Mouse (Mus musculus) c-Kit-negative CD71-positive TER-119-positive erythroid progenitor cells, embryonic 14.5 days (primary cell): ENCODE data around the gene Gm28305.

Source experiments
- DNase-seq: peaks from one replicate; pipeline ENCODE4 v3.0.0-alpha.2; 2013; ENCODE audit warnings: low read depth, low spot score

Gm28305 gene

DNA sequence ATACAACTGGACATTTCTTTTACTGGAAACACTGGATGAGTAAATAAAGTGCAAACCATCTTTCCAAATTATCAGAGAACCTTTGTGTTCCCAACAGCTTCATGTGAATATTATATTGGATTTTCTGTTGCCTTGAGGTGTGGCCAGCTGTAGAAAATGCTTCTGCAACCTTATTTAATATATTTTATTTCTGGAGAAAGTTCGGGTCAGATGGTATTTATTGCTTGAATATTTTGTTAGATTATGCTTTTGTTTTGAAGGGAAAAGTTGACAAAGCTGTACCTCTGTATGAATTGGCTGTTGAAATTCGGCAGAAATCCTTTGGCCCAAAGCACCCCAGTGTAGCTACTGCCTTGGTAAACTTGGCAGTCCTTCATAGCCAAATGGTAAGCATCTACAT lies at the start of gene Gm28305:
Gene Gm28305 (plus strand): TSS at position 301 of the 400 bp plus-strand sequence.
- no peak for DNase-seq

DNA sequence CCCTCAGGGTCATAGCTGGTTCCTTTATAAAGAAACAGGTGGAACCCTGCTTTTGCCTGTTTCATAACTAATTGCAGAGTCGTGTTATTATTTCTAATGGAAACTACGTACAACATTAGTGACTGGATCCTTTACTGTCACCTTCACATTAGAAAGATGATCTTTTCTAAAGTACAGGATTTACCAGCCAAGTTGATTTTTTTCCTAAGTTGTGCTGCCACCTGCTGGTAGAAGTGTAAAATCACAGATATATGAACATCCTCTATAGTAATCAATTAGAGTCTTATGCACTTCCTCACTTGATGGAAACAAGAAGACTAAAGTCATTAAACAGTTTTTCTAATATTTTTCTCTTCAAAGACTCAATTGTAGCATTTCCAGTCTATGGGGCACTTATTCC lies 44.0 kb upstream of the Gm28305 start:
- DNase-seq: peak; percentile 24

DNA sequence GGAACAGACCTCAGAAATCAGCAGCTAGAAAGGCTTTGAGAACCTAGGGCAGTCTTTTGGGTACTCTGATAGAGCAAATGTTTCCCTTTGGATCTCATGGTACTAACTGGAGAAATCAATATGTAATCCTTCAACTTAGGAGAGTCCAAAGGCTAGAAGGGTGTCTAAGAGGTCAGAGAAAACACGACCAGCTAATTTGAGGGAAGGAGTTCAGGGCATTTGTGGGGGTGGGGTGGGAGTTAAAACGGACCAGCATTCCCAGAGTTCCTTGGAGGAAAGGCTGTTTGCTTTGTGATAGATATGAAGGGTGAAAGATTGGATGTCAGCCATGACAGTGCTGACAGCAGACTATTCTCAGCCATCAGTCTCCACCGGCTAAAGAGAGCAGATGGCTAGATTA lies 39.9 kb upstream of the Gm28305 start:
- no peak for DNase-seq

DNA sequence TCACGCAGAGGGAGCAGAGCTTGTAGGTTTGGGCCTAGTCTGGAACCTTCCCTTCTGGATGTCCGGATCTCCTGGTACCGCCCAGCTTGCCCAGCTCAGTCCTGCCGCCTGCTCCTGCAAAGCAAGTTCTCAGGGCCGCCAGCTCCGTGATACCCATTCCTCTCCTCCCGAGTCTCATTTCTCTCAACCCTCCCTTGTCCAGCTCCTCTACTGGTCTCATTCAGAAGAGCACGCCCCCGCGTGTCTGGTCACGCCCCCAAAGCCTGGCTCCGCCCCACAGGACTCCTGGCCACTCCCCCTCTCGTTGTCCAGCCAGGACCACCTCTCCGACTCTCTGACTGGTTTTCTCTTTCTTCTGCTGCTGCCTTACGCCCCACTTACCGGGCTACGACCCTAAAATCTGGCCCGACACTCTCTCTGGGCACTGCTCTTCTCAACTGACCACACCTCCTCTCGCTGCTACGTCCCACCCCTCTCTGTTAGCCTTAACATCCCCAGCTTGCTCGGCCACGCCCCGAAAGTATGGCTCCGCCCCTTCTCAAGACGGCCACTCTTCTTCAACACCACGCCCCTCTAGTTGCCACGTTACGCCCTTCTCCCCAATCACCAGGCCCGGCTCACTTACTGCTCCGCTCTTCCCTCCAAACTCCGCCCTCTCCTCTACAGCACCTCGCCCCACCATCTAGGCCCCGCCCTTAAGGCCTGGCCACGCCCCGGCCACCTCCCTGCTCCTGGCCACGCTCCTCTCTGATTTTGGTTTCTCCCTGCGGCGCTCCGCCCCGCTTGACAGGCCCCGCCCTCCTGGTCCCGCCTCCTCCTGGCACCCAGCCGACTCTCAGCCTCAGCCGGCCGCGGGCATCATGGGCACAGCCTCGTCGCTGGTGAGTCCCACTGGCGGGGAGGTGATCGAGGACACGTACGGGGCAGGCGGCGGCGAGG lies 38.3 kb upstream of the Gm28305 start, which contains the start of gene Nphp3:
Gene Nphp3 (plus strand): TSS at position 624 of the 939 bp plus-strand sequence.
- DNase-seq: peak; percentile 58

DNA sequence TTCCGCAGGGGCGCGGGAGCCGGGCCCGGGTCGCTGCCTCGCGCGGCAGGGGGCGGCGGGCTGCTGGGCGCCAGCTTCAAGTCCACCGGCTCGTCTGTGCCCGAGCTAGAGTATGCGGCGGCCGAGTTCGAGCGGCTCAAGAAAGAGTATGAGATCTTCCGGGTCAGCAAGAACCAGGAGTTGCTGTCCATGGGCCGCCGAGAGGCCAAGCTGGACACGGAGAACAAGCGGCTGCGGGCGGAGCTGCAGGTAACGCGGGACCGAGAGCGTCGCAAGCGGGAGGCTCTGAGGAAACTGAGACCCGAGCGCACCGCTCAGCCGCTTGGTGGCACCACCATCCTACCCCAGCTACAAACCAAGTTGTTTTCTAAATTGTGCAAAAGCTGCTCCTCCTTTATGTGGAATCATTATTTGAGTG lies 37.5 kb upstream of the Gm28305 start:
- no peak for DNase-seq

DNA sequence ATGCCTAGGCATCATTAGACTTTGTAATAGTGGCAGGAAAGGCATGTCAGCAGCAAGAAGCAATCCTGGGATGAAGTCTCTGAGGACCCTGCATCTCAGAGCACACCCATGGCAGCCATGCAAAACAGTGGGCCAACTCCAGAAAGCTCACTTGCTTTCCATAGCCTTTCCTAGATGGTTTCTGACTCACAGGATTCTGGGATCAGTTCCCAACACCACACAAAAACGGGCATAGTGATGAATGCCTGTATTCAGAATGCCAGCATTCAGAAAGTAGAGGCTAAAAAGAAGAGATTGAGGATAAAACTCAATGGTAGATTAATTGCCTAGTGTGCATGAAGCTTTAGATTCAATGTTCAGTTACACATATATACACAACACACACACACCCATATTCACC lies 25.9 kb upstream of the Gm28305 start:
- no peak for DNase-seq

DNA sequence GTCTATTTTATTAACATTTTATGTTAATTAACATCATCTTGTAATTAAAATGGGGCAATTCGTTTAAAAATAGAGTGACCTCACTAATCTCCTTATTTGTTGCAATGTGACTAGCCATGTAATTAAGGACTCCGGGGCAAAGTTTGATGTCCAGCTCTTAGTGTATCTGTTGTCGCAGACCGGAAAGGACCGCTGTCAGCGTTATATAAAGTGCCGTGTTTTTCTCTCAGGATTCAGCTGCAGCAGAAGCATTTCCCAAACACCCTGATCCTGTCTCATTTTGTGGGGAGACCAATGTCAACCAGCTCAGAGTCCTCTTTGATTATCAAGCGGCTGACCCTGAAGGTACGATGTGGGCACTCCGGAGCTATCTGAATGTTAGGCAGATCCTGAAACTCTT lies 19.4 kb upstream of the Gm28305 start:
- no peak for DNase-seq

DNA sequence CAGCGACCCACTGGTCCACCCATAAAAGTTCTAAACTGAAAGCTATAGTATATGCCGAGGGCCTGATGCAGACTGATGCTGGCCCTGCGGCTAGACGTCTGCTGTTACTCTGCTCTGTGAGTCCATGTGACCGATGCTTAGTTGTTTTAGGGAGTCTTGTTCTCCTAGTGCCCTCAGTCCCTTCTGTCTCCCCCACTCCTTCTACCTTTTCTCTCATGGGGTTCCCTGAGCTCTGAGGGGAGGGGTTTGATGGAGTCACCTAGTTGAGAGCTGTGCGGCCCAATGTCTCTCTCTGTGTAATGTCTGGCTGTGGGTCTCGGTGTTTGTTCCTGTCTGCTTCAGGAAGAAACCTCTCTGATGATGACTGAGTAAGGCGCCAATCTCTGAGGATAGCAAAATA lies 13.3 kb upstream of the Gm28305 start:
- DNase-seq: no peak

DNA sequence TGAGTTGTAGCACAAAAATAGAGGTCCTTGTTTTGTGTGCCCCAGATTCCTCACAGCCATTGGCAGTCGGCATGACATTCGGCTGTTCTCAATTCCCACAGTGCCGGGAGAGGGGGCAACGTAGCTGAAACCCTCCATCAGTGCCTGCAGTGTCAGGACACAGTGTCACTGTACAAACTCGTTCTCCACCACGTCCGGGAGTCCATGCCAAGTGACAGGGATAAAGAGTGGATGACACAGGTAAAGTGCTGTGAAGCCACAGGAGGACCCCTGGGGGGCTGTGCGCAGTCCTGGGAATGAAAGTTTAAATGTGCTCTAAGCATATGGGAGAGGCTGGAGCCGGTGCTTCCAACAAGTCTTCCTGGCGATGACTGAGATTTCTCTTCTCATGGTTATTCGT lies 10.6 kb upstream of the Gm28305 start:
- DNase-seq: no peak

DNA sequence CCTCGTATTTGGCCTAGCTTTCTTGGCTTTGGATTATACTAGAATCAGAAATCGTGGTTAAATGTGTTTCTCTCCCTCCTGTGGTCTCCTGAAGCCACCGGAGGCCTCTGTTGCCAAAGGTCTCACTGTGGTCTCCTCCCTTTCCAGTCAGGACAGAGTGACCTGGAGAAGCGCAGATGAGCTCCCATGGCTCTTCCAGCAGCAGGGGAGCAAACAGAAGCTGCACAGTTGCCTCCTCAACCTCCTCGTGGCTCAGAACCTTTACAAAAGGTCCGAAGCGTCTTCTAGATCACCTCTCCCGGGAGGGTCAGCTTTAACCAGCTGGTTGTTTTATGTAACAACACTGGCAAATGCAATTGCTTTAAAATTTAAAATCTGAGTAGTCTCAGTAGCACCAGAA lies 6.2 kb upstream of the Gm28305 start:
- no peak for DNase-seq

DNA sequence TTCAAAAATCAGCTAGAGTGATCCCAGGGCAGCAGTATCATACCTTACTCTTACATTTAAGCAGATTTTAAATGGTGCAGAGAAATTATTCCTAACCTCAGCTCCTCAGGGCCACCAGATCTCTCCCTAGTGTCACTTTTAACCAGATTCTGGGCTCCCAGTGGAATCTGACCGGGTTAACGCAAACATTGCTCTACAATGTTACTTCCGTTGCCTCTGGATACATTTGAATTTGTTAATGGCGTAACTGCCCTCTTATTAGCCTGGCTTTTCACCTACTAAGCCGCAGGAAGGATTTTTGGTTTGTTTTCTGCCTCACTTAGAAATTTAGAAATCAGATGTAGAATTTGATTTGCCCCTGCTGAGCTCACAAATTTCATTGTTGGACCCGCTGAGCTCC lies 5.7 kb upstream of the Gm28305 start:
- DNase-seq: no peak

DNA sequence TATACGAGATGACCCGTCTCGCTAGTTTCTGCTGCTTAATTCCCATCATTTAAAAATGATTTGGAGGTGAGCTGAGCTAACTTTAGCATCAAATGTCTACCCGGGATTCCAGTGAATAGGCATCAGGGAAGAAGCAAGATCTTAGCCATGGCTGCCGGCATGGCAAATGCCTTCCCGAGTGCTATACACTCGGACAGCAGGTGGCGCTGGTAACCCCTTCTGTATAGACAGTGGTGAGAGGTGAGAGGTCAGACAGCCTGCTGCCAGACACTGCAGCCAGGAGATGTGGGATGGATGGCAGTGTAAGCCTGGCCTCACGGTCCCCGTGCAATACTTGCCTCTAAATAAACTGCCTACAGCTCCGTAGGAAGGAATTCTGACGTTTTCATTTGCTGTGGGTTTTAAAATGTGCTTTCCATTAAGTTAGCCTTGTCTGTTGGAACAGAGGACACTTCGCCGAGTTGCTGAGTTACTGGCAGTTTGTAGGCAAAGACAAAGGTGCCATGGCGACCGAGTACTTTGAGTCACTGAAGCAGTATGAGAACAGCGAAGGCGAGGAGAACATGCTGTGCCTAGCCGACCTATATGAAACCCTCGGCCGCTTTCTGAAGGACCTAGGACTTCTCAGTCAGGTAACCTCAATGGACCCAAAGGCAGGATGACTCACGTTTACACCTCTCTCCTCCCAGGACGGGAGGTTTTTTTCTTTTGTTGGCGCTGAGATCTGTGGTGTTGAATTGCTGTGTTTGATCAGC lies 5.0 kb upstream of the Gm28305 start:
- DNase-seq: peak; percentile 19

DNA sequence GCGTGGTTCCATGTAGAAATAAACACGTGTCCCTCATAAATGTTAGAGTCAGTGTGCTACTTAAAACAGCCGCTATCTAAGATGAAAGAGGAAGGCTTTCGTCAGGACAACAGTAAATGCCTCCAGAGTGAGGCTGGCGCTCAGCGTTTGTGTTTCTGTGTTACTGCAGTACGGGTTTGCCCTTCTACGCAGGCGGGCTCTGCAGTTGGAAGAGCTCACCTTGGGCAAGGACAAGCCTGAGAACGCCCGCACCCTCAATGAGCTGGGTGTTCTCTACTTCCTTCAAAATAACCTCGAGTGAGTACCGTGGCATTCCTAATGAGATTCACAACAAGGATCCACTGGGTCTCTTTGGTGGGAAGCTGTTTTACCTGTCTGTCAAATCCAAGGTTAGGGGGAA lies 2.2 kb upstream of the Gm28305 start:
- no peak for DNase-seq

DNA sequence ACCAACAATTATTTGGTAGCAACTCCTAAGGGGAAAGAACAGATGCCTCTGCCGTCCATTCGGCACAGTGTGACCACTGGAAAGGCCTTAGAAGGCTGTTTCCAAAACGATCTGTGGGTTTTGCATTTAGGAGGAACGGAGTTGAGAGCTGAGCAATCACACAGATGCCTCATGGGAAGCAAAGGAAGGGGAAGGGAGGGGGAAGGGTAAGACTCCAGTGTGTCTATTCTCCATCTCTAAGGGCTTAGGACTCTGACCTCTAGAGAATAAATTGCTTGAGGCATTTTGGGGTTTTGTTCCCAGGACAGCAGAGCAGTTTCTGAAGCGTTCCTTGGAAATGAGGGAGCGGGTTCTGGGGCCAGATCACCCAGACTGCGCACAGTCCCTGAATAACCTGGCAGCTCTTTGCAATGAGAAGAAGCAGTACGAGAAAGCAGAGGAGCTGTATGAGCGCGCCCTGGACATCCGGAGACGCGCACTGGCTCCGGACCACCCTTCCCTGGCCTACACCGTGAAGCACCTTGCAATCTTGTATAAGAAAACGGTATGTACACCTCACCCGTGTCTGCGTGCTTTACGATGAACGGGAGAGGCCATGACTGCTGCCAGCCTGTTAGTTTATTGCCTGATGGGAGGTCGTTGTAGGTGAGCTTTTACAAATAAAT lies 1.3 kb upstream of the Gm28305 start:
- no peak for DNase-seq

DNA sequence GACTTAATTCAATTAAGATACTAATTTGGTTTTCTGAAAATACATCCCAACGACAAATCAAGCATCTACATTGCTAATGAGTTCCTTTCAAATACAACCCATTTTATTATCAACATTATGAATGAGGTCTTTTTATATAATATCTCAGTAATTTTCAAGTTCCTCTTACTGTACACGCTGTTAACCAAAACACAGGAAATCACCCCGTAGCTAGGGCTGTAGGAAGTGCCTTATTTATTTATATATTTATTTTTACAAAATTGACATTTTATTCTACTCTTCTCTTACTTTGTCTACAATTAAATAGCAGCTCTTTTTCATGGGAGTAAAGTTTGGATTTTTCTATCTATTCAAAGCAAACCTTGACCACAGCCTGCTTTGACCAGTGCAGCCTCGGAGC lies 720 bp upstream of the Gm28305 start:
- no peak for DNase-seq

DNA sequence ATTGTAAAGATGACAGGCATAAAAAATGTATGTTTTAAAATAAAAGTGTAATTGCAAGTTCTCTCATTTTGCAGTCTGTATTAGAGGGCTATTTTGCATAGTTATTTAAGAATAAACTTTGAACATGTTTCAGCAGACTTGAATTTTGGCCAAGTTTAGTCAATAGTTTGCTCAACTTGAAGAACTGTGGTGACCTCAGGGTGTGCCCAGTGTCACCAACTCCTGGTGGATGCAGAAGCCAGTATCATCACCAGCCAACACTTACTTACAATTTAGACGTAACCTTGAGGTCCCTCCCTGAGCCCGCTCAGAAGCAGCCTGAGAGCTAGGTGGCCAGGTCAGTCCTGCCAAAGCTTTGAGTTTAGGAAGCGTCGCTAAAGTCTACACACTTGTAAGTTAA lies 3.2 kb downstream of the Gm28305 start:
- no peak for DNase-seq

DNA sequence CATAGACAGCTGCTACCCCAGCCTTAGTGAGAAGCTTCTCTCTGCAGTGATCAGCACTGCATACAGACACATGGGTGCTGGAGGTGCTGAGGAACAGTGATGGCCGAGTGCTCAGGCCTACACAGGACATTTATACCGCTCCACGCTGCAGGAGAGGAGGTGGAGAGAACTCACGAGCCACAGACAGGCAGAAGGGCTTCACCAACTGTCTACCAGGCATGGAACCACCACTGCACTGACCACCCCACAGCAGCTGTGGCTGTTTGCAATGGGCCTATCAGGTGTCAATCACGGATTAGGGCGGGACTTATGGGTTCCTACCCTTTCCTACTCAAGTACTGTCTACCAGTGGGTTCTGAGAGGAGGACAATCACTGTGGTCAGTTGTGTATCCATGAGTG lies 10.6 kb downstream of the Gm28305 start:
- DNase-seq: no peak

DNA sequence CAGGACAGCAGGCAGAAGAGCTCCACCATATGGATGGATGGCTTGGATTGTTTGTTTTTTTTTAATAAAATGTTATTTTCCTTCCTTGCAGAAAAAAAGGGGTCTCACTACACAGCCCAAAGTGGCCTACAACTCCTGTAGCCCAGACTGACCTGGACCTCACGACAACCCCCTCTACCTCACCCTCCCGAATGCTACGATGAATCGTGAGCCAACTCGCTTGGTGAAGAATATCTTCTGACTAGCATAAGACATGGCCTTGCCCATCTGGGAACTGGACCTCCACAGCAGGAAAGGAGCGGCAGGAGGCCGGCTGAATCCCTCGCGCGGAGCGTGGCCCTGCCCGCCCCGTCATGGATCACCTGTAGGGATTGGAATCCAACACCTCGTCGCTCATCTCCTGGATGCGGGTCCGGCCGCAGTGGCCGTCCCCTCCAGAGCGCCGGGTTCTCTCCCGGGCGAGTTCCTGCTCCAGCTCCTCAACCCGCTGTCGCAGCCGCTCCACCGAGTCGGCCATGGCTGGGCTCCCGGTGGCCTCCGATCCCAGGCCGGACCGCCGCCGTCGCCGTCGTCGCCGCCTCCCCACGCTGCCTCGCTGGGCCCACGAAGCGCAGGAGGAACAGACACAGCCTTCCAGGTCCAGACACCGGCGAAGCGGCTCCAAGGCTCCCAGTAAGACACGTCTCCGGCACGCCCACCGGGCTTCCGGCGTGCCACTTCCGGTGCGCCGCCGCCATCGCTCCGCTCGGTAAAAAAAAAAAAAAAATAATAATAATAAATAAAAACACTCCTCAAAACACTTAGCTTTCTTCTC lies 22.2 kb downstream of the Gm28305 start, which contains the start of gene Uba5:
Gene Uba5 (minus strand): TSS at position 705 of the 814 bp plus-strand sequence.
- no peak for DNase-seq

DNA sequence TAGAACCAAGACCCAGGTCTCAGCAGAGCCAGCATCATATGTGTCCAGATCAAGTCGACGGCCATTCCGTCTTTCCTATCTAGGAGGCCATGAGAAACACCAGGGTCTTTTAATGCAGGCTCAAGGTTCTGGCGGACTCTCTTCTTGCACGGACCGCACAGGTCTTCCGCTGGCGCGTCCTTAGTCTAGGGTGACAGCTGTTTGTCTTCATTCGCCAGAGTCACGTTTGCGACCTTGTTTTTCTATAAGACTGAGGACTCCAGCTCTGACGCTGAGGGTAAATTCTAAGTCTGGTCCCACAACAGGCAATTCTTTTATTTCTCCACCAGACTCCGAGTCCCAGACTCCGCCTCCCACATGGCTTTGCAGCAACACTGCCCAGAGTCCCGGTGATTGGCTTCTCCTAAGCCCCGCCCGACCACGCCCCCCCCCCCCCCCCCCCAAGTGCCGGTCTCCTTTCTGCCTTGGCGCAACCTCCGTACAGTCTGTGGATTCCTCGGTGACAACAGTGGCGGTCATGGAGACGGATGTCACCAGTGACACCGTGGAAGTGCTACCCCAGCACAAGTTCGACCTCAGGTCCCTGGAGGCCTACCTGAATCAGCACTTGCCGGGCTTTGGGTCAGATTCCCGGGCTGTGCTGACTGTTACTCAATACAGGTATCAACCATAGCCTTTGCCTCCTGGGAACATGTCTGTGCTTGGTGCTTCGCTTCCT lies 22.9 kb downstream of the Gm28305 start, which contains the start of gene Acad11:
Gene Acad11 (plus strand): TSS at position 134 of the 718 bp plus-strand sequence.
- peak; percentile 80 for DNase-seq

DNA sequence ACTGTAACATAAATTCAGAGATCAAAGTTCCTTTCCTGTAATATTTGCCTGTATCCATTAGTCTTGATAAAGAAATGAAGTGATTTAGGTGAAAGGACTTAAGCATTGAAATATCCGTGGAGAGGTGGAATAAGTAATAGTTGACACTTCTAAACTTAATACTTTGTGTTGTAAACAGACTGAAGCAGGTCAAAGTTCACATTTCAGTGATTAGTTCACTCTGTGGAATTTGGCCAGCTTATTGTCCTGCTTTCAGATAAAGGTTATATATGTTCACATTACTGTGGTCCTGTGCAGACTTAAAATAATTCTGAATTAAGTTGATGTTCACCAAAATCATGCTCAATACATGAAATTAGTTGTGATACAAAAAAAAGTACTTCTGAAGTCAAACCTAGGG lies 24.1 kb downstream of the Gm28305 start:
- DNase-seq: no peak
